Mouse (Mus musculus): ENCODE measurements around the gene Acmsd.
"Not testable (repeated sequence)": the region's sequence is repeated elsewhere in the genome, so short reads cannot be mapped to it uniquely, and the experiment has no call there.

Acmsd gene

DNA sequence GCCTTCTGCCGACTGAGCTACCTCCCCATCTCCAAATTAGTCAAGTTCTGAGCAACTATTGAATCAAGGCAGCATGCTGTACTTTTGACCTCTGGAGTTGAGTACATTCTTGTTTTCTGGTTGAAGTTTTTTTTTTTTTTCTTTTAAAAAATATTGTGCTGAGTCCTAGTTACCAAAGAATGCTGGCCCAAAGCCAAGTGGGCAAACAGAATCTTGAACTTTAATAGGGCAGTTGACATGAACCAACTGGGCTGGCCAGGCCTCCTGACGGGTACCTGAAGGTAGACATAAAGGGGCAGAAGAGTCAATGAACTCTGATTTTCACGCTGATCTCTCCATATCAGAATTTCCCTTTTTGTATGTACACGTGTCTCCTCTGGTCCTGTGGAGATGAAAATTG is at the start of gene Acmsd:
Acmsd (plus strand) TSS at position 318 of the 400 bp plus-strand sequence.
- DNase-seq (ENCODE audit: low spot score) = no peak

DNA sequence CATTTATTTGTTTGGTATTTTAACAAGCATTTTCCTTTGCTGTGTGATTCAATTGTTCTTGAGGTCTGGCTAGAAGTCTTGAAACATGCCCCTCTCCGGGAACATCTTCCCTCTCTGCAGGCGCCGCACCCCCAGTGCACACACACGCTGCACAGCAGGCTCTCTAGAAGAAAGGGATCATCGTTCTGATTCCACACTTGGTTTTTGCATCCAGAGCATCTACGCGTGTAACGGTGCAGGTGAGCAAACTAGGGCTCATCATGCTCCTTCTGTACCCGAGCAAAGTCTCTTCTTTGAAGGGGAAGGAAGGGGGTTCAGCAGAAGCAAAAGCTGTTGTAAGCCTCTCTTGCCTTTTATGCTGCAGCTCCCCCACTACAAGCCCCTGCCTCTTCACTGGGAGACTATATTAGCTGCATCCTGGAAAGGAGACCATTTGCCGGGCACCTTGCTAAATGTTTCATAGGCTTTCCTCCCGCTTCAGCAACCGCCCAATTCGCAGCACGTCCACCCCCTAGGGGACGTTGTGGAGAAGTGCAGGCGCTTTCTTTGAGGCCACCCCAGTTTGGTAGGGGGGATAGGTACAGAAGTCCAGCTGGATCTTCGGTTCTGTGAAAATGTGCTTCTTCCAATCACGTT is 49.6 kb upstream of the Acmsd start, which contains the start of gene Tmem163:
Tmem163 (minus strand) TSS at position 51 of the 636 bp plus-strand sequence.
- peak; percentile 13 for DNase-seq (ENCODE audit: low spot score)

DNA sequence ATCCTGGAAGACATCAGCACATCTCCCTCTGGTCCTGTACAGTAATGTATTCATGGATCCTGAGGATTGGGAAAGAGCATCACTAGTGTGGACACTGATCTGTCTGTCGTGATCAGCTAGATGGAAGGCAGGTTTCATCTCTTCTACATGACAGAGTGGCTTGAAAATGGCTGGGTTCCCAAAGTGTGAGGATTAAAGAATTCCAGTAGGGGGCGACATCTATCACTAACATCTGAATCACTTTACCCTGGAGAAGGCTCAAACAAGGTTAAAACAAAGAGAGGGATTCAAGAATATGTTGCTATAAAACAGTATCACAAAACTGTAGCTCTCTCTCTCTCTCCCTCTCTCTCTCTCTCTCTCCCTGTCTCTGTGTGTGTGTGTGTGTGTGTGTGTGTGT is 32.7 kb upstream of the Acmsd start:
- no peak for DNase-seq (ENCODE audit: low spot score)

DNA sequence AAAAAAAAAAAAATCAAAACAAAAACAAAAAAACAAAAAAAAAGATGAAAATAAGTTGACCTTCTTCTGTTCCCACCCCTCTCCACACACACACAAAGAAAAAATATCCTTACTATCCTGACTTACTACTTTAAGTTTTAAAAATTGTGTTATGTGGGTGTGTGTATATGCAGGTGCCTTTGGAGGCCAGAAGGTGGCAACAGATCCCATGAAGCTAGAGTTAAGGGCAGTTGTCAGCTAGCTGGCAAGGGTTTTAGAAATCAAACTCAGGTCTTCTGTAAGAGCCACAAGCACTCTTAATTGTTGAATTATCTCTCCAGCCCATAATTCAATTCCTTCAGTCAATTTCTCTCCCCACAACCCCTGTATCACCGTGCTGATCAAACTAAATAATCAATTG is 27.0 kb upstream of the Acmsd start:
- DNase-seq (ENCODE audit: low spot score) = no peak

DNA sequence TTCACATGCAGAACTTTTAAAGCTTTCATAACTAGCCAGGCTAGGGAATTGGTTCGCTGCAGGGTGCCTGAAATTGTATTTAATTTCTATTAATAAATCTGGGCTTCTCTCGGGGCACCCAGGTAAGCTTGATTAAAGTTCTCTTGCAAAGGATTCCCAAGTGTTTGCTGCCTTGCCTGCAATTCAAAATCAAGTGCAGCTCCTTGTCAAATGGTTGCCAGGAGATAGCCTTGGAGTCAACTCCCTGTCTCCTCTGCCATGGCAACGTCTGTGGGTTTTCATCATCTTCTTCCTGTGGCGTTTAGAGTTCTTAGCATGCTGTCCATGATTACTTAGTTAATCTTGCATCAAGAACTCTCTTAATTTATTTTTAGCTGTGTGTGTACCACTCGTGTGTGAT is 22.9 kb upstream of the Acmsd start:
- DNase-seq (ENCODE audit: low spot score) = no peak

DNA sequence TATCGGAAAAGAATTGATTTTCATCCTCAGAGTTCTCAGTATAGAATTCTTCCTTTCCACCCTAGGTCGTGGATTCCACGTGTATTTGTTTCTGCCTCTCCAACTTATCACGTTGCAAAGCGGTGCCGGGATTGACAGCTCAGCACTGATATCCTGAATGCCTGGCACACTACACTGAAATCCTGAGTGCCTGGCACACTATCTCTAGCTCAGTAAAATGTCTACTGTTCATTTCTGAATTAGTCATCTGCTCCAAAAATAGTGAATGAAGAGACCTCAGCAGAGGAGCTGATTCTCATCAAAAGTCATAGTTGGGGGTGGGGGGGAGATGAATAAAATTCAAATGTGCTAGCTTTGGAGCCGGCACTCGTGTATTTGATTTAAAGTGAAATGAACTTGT is 12.8 kb upstream of the Acmsd start:
- no peak for DNase-seq (ENCODE audit: low spot score)

DNA sequence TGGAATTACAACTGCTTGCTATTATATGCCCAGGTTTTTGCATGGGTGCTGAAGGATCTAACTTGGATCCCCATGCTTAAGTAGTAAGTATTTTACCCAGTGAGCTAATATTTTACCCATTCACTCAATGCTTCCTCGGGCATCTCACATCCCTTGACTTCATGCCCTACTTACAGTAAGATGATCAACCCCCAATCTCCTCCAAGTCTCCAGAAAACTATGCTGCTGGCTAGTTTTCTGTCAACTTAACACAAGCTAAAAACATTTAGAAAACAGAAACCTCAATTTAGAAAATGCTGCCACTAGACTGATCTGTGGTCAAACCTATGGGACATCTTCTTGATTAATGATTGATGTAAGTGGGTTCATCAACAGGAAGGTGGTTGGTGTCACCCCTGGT is 10.9 kb upstream of the Acmsd start:
- no peak for DNase-seq (ENCODE audit: low spot score)

DNA sequence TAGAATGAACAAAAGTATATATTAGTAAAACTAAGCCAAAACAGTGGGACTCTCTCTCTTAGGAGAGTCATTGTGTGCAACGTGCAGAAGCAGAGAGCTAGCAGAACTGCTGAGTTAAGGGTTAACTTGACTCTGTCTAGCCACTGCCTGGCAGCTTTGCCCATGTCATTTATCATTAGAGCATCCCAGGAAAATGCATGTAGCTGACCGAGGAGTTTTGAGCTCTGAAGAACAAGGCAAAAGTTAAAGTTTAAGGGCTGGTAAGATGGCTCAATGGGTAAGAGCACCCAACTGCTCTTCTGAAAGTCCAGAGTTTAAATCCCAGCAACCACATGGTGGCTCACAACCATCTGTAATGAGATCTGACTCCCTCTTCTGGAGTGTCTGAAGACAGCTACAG is 5.6 kb upstream of the Acmsd start:
- DNase-seq (ENCODE audit: low spot score) = no peak

DNA sequence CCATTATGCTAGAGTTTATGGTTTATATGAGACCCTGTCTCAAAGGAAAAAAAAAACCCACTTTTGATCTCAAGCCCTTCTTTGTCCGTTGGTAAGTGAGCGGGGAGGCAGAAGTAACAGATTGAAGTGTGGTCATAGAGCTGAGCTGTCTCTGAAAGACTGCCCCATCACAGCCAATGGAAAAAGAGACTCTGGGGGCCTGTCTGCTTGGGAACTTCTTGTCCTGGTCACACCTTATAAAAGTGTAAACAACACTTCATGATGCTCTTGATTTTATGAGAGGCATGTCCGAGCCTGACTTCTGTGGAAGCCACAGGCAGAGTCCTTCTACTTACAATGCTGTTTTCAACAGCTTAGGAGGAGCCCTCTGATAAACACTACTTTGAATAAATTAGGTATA is 1.9 kb downstream of the Acmsd start:
- DNase-seq (ENCODE audit: low spot score) = no peak

DNA sequence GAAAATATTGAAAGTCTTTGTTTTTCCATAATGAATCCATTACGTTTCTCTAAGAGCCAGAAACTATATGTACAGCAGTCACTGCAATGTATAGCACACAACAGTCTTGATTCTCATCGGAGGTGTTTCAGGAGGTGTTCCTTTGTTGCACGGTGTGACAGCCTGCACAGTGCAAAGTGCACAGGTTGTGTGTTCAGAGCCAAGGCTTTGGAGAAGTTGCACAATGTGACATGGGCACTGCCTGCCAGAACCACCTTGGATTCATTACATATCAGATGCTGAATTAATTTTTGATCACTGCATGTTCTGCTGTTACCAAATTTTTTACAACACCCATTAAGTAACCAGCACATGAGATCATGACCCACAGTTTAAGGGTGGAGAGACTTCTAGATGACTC is 3.2 kb downstream of the Acmsd start:
- no peak for DNase-seq (ENCODE audit: low spot score)

DNA sequence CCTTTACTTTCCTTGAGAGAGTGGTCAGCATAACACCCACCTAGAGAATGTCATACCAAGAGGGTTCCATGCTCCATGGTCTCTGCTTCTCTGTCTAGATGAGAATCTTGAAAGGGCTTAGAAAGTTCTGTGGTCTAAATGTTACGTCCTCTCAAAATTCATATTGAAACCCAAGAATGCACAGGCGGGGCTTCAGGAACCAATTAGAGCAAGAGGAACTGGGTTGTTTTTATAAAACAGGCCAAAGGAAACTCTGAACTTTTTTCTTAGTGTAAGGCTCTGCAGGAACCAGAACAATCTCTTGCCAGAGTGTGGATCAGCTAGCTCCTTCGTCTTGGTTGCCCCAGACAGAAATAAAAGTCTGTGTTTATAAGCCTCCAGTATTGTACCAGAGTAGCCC is 3.6 kb downstream of the Acmsd start:
- DNase-seq (ENCODE audit: low spot score) = no peak

DNA sequence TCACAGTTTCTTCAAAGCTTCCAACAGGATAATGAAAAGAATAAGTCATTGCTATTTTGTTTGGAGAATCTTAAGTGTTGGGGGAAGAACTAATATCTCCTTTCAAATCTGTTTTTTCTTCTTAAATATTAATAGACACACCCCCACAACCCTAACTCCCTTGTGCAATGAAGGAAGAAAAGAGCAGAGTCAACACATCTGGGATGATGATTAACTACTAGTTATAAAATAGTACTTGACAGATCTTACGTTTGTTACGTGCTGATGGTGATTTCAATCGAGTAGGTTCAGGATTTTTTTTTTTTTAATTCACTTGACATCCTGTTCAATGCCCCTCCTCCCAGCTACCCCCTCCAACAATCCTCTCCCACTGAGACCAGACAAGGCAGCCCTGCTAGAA is 6.1 kb downstream of the Acmsd start:
- DNase-seq (ENCODE audit: low spot score) = no peak

DNA sequence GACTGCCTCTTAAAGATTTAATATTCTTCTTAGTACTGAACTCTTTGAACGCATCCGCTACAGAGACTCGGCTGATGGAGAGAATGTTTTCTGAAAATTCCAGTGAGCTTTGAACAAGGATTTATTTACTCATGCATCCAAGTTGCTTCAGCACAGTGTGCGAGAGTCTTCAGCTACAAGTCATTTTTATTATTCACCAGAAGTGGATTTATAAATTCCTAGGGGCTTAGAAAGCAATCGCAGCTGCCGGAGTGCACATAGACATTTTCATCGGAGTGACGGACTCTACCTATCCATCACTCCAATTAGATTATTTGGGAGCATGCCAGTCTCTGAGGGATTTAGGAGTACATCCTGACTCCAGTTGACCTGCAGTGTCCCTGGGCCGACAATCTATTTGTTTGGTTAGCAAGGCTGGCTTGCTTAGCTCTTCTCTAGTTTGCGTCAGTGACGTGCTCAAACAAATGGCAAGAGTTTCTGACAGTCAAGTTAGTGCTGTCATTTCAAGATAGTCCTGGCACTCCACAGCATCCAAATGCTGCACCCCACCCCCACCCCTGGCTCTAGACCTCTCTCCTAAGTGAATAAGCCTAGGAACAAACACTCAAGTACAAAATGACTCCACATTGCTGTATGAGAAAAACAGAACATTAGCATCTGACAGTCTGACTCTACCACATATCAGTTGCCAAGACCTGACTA is 21.3 kb downstream of the Acmsd start:
- no peak for DNase-seq (ENCODE audit: low spot score)

DNA sequence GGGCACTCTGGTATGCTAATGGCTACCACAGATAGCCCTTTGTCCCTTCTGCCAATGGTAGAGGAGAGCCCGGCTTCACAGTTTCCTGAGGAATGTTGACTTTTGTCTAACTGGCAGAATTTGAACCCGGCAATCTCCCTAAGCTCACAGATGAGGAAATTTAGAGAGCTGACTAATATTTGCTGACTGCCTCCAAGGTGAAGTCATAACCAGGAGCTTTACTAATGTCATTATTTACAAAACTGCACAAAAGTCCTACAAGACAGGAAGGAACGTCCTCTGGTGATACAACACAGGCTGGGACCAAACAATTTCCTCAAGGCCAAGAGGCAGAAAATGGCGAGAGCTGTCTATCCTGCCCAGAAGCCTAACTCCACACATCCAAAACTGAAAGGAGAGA is 26.6 kb downstream of the Acmsd start:
- DNase-seq (ENCODE audit: low spot score) = no peak

DNA sequence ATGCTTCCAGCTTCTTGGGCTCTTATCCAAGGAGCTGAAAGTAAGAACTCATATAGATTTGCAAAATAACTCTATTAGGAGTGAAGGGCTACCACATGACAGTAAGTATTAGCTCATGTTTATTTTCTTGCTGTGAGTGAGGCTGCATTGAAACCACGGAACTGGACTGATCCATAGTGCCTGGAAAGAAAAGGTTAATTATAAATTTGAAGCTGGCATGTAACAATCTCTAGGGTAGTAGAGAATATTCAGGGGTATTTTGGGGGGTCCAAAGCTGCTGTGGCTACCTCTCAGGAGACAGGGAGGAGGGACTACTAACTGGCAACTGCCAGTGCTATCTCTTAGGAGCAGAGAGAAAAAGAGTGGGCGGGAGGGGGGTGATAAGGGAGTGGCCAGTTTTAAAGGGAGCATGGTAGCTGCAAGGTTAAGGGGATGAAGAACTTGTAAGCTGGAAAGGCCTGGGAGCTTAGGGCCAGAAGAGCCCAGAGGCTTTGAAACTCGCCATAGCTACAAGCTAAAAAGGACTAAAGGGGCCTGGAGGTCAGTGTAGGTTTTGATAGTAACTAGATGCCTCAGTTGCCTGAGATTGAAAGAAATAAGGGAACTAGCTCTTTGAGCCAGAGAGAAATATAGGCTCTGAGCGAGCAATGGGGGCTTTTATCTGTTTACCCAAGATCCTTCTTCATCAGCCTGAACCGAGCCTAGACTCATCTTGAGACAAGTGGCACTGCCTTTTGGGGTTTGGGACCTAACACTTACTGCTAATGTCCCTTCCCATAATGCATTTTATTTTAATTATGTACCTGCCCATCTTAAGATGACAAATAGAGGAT is 27.3 kb downstream of the Acmsd start:
- DNase-seq (ENCODE audit: low spot score) = no peak

DNA sequence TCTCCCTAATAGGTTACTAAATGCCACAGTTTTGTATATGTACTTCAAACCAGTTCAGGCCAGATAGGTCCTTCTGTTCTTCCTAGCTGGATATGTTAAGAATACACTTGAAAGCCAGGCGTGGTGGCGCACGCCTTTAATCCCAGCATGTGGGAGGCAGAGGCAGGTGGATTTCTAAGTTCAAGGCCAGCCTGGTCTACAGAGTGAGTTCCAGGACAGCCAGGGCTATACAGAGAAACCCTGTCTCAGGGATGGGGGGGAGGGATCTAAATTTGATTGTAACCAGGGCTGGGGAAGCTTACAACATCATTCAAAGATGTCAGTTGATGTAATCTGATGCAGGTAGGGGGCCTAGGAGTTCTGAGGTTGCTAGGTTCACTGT is 27.9 kb downstream of the Acmsd start:
- DNase-seq (ENCODE audit: low spot score) = not testable (repeated sequence)

DNA sequence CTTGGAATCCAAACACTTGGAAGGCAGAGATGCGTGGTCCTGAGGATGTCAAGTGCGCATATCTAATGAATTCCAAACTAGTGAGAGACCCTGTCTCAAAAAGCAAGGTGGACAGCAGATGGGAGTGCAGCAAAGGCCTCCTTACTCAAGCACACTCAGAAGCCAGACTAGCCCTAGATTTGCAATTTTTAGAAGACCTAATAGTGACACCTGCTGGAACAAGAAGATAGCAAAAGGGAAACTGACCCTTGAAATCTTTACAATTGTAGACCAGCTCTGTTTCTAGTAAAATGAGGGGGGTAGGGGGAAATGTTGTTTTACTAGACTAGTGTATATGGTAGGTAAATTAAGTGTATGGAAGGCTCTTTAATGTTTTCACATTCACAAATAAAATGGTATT is 36.3 kb downstream of the Acmsd start:
- no peak for DNase-seq (ENCODE audit: low spot score)

DNA sequence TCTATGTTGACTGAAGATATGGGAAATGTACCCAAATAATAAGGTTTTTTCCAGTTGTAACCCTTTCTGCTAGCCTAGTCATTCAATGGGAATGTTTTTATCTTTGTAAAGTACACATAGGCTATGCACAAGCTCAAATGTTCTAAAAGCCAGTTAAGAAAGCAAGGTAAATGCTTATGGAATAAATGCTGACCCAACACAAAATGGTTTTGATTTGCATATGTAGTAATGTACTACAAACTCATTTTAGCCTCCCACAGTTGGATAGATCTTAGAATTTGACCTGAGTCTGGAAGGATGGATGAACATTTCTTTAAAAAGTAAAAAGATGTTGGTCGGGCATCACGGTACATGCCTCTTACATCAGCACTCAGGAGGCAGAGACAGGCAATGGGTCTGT is 37.5 kb downstream of the Acmsd start:
- no peak for DNase-seq (ENCODE audit: low spot score)

DNA sequence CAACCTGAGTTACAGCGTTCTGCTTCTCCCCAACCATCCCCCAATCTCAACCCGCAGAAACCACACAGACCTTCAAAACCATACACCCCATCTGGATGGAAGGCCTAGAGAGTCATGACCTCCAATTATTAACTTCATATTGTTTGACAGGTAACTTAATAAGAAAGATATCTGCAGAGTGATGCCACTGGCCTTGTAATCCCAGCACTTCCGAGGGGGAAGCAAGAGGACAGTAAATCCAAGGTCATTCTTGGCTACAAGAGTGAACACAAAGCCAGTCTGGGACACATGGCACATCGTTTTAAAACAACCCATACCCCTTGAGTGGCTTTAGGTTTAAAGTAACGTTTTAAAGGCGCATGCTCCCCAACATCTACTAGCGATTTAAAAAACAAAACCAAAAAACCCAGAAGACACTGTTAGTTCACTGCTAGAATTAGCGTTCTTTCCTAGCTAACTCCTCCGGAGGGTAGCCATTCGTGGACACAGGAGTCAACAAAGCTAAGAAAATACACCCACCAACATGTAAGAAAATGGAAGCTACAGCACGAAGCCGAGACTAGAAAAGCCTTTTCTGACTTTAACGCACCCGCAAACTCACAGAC is 44.1 kb downstream of the Acmsd start:
- no peak for DNase-seq (ENCODE audit: low spot score)

DNA sequence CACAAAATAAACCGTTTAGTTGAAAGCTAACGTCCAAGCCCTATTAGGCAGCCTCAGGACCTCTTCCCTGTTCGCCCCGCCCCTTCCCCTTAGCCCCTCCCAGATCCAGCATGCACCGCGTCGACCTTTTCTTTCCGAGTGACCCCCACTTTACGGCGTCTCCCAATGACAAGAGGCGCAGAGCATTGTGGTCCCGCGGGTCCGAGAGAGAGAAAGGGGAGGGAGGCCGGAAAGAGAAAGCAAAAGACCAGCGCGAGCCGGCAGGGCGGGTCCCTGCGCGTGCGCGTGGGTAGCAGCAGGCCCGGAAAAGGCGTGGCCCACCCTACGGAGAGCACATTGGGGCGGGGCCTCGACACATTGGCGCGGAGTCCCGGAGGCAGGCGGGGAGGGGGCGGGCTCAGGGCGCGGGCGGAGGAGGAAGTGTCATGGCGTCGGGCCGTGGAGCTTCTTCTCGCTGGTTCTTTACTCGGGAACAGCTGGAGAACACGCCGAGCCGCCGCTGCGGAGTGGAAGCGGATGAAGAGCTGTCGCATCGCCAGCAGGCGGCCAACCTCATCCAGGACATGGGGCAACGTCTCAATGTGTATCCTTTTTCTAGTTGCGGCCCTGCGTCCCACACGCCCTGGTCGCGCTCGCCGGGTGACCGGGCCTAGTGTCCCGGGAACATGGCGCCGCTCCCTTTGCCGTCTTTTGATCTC is 44.7 kb downstream of the Acmsd start, which contains the start of gene Ccnt2:
Ccnt2 (plus strand) TSS at position 362 of the 698 bp plus-strand sequence.
- DNase-seq (ENCODE audit: low spot score) = peak; percentile 99

DNA sequence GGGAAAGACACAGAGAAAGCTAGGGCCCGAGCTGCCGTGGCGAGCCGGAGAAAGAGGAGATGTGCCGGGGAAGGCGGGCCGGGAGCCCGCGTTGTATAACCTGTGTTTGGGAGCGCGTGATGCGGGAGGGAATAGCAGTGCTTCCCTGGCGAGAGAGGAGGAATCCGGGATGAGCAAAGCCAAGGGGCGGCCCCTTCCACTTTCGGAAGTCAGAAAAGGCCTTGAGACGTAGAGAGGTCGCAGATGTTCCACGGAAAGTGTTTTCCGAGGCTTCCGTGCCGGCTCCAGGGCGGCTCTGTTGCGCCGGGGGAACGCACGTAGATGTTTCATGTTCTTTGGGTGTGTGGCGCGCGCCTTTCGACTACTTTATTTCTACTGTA is 45.3 kb downstream of the Acmsd start:
- no peak for DNase-seq (ENCODE audit: low spot score)

DNA sequence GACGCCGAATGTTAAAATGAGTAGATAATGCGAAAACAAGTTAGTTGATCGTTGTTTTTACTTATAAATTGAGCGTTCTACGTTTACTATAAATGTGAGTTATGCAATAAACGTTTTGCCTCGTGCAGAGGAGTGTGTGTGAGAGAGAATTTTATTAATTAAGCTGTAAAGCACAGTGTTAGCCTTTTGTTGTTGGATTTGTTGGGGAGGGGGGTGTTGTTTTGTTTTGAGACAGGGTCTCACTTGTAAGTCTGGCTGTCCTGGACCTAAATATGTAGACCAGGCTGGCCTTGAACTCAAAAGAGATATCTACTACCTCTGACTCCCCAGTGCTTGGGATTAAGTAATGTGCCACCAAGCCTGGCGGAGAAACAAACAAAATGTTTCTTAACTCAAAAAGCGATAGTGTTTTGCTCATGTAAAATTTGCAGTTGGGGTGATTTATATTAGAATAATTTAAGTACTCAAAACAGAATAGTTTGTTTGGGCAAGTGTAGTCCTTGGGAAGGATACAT is 46.0 kb downstream of the Acmsd start:
- no peak for DNase-seq (ENCODE audit: low spot score)

Measured in ovary, postnatal 36 days (tissue).